Mouse (Mus musculus): ENCODE data around the gene Bpifc. TPM values are rescaled to one million over a fixed set of nuclear protein-coding genes. Genes with fewer than 3 reads are reported as not detected.

Bpifc gene
- total and polyA plus RNA-seq, 2 experiments from 2014 or later, result not detected

DNA sequence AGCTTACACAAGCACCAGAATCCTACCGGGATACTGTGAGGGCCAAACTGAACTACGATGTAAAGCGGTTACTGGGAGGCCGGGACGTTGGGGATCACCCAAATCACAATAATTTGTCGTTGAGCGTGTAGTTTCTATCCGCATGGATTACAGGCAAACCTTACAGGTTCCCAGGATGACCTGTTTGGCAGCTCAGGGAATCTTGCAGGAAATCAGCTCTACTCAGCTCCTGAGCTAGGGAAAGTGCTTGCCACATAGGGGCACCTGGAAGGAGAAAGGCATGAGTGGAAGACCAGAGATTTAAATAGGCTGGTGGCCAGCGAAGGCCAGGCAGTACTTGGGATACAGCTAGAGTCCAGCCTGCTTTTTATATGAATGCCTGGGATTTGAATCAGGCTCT lies 17.9 kb downstream of the Bpifc start:
- DNase-seq (ENCODE audit: low spot score) (no peak), ATAC-seq (ENCODE audit: insufficient read depth, low read depth) (no peak)
- H3K4me2 ChIP-seq (ENCODE audit: low read depth, low read length), result no peak overlapping the region
- H3K9ac ChIP-seq (replicated peaks; ENCODE audit: low read depth, low read length), result no peak overlapping the region
- WGBS, result 87% methylated on average over 9 of the region's 9 CpGs
- no peaks in the 10 kb centered on the region for H3K27me3 ChIP-seq (ENCODE audit: control insufficient read depth, insufficient read depth, low read length)
- H3K4me1 ChIP-seq (ENCODE audit: control insufficient read depth, insufficient read depth), result no peaks in the 10 kb centered on the region
- no peaks in the 10 kb centered on the region for H3K36me3 ChIP-seq (replicated peaks; ENCODE audit: control insufficient read depth, insufficient read depth, low read length)
- no peaks in the 10 kb centered on the region for H3K9me3 ChIP-seq (replicated peaks; ENCODE audit: control insufficient read depth, low read length)
- no peak overlapping the region for H3K27ac ChIP-seq (ENCODE audit: low read depth)
- no peak overlapping the region for H3K4me3 ChIP-seq (ENCODE audit: low read depth, low read length)
- no peak for TF ChIP-seq CTCF (IDR thresholded peaks at IDR 0.05; ENCODE audit: low read depth)
- no peak for TF ChIP-seq EP300 (IDR thresholded peaks at IDR 0.05; ENCODE audit: low read depth)

DNA sequence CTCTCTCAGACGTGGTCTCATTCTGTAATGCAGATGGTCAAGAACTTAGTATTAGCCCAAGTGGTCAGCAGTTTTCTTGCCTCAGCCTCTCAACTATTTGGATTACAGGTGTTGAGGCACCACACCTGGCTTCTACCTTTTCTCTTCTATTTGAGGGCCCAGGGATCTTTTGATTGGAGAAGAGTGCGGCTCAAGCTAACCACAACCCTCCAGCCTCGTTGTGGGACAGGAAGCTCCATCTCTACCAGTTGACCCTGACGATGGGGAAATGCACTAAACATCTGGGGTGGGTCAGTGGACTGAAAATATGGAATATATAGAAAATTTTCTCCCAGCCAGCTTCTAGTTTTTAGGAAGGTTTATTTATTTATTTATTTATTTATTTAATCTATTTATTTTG lies 19.3 kb downstream of the Bpifc start:
- Histone ChIP-seq H3K36me3 (replicated peaks; ENCODE audit: control insufficient read depth, insufficient read depth, low read length) (no peaks in the 10 kb centered on the region), H3K27me3 (ENCODE audit: control insufficient read depth, insufficient read depth, low read length) (no peaks in the 10 kb centered on the region), H3K4me3 (ENCODE audit: low read depth, low read length) (no peak overlapping the region), H3K9me3 (replicated peaks; ENCODE audit: control insufficient read depth, low read length) (no peaks in the 10 kb centered on the region), H3K9ac (replicated peaks; ENCODE audit: low read depth, low read length) (no peak overlapping the region), H3K4me1 (ENCODE audit: control insufficient read depth, insufficient read depth) (no peaks in the 10 kb centered on the region), H3K27ac (ENCODE audit: low read depth) (no peak overlapping the region), H3K4me2 (ENCODE audit: low read depth, low read length) (no peak overlapping the region)
- no peak for TF ChIP-seq EP300 (IDR thresholded peaks at IDR 0.05; ENCODE audit: low read depth)
- TF ChIP-seq CTCF (IDR thresholded peaks at IDR 0.05; ENCODE audit: low read depth), result no peak
- ATAC-seq (ENCODE audit: insufficient read depth, low read depth) (no peak), DNase-seq (ENCODE audit: low spot score) (no peak)
- 69% methylated on average over 4 of the region's 4 CpGs for WGBS

- DNase-seq (ENCODE audit: low spot score) (no peak), ATAC-seq (ENCODE audit: insufficient read depth, low read depth) (no peak)
- Histone ChIP-seq H3K27me3 (ENCODE audit: control insufficient read depth, insufficient read depth, low read length) (no peaks in the 10 kb centered on the region), H3K36me3 (replicated peaks; ENCODE audit: control insufficient read depth, insufficient read depth, low read length) (no peaks in the 10 kb centered on the region), H3K4me1 (ENCODE audit: control insufficient read depth, insufficient read depth) (no peaks in the 10 kb centered on the region), H3K9me3 (replicated peaks; ENCODE audit: control insufficient read depth, low read length) (no peaks in the 10 kb centered on the region), H3K9ac (replicated peaks; ENCODE audit: low read depth, low read length) (no peak overlapping the region), H3K4me3 (ENCODE audit: low read depth, low read length) (no peak overlapping the region), H3K27ac (ENCODE audit: low read depth) (no peak overlapping the region), H3K4me2 (ENCODE audit: low read depth, low read length) (no peak overlapping the region)
- WGBS, result 54% methylated on average over 6 of the region's 6 CpGs
- TF ChIP-seq CTCF (IDR thresholded peaks at IDR 0.05; ENCODE audit: low read depth) (no peak), EP300 (IDR thresholded peaks at IDR 0.05; ENCODE audit: low read depth) (no peak)
Observed at GRCm38 (mm10) chr10:85989412-85990115, 22.1 kb downstream of the Bpifc start.

- H3K9me3 ChIP-seq (replicated peaks; ENCODE audit: control insufficient read depth, low read length), result no peaks in the 10 kb centered on the region
- no peaks in the 10 kb centered on the region for H3K4me1 ChIP-seq (ENCODE audit: control insufficient read depth, insufficient read depth)
- 61% methylated on average over 4 of the region's 4 CpGs for WGBS
- H3K36me3 ChIP-seq (replicated peaks; ENCODE audit: control insufficient read depth, insufficient read depth, low read length), result no peaks in the 10 kb centered on the region
- no peak overlapping the region for H3K4me2 ChIP-seq (ENCODE audit: low read depth, low read length)
- H3K4me3 ChIP-seq (ENCODE audit: low read depth, low read length), result no peak overlapping the region
- DNase-seq (ENCODE audit: low spot score) (no peak), ATAC-seq (ENCODE audit: insufficient read depth, low read depth) (no peak)
- H3K9ac ChIP-seq (replicated peaks; ENCODE audit: low read depth, low read length), result no peak overlapping the region
- no peaks in the 10 kb centered on the region for H3K27me3 ChIP-seq (ENCODE audit: control insufficient read depth, insufficient read depth, low read length)
- TF ChIP-seq CTCF (IDR thresholded peaks at IDR 0.05; ENCODE audit: low read depth) (no peak), EP300 (IDR thresholded peaks at IDR 0.05; ENCODE audit: low read depth) (no peak)
- H3K27ac ChIP-seq (ENCODE audit: low read depth), result no peak overlapping the region
Observed at GRCm38 (mm10) chr10:85972915-85973314, 38.8 kb downstream of the Bpifc start.

- H3K27ac ChIP-seq (ENCODE audit: low read depth), result no peak overlapping the region
- H3K4me3 ChIP-seq (ENCODE audit: low read depth, low read length), result no peak overlapping the region
- H3K4me1 ChIP-seq (ENCODE audit: control insufficient read depth, insufficient read depth), result no peaks in the 10 kb centered on the region
- no peak for ATAC-seq (ENCODE audit: insufficient read depth, low read depth)
- H3K9me3 ChIP-seq (replicated peaks; ENCODE audit: control insufficient read depth, low read length), result no peaks in the 10 kb centered on the region
- H3K9ac ChIP-seq (replicated peaks; ENCODE audit: low read depth, low read length), result no peak overlapping the region
- no peak for DNase-seq (ENCODE audit: low spot score)
- 87% methylated on average over 9 of the region's 9 CpGs for WGBS
- H3K4me2 ChIP-seq (ENCODE audit: low read depth, low read length), result no peak overlapping the region
- no peaks in the 10 kb centered on the region for H3K36me3 ChIP-seq (replicated peaks; ENCODE audit: control insufficient read depth, insufficient read depth, low read length)
- no peak for TF ChIP-seq EP300 (IDR thresholded peaks at IDR 0.05; ENCODE audit: low read depth)
- no peak for TF ChIP-seq CTCF (IDR thresholded peaks at IDR 0.05; ENCODE audit: low read depth)
- no peaks in the 10 kb centered on the region for H3K27me3 ChIP-seq (ENCODE audit: control insufficient read depth, insufficient read depth, low read length)
Observed at GRCm38 (mm10) chr10:85971826-85972225, 39.9 kb downstream of the Bpifc start.
